Mouse (Mus musculus) cerebellum, adult 18-20 months (tissue): ENCODE measurements around the gene Rala.
A peak's percentile ranks its signal among the peaks of the same experiment; 100 is the strongest.
"Not testable (repeated sequence)": the region's sequence is repeated elsewhere in the genome, so short reads cannot be mapped to it uniquely, and the experiment has no call there.

ENCODE experiments used
- DNase-seq, 2 experiments: peaks; one replicate each; pipeline ENCODE4 v3.0.0; 2021

Rala gene

DNA sequence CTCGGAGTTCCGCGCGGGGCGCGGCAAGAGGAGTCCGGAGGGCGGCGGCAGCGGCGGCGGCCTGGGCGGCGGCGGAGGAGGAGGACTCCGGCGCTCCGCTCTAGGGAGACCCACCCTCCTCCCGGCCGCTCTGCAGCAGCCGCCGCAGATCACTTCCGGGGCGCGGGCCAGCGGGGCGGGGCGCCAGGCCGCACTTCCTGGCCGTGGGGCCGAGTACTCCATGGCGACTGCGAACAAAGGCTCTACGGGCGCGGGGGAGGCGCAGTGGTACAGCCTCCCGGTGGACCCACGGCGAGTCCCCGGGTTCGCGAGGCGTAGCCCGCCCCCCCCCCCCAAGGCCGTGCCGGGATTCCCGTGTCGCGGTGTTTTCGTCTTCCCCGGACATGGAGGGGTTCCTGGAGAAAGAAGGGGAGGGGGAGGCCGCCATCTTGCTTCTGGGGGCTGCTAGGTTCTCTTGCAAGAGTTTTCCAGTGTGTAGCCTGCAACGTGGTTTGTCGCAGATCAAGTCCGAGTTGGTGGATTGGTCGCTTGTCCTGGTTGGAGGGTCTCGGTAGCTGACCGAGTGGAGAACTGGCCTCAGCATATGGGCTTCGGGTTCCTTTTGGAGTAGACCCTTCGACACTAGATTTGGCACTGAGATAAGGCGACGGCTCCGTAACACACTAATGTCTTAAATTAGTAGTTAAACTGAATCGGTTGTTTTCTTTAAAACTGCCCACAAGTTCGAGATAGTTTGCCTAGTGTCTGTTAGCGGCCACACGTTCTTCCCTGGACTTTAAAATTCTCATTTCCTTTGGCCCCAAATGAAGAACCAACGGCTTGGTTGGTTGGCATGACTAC lies at the start of gene Rala:
Gene Rala (minus strand): TSS at position 162 of the 840 bp plus-strand sequence.
- peak; percentile 94 to 97 for DNase-seq

DNA sequence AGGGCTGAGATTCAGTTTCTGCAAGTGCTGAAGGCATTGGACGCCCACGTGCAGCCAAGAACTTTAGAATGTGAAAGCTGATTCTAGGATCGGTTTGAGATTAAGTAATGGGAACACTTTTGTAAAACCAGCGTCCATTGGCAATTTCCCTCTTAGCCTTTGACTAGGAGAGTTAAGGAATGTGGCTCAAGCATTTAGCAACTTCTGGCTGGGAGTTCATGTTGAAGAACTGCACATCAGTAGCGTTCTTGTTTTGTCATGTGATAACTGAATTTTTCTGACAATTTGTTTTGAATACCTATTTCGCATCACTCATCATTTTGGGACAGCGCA lies 49.4 kb upstream of the Rala start:
- DNase-seq = no peak

DNA sequence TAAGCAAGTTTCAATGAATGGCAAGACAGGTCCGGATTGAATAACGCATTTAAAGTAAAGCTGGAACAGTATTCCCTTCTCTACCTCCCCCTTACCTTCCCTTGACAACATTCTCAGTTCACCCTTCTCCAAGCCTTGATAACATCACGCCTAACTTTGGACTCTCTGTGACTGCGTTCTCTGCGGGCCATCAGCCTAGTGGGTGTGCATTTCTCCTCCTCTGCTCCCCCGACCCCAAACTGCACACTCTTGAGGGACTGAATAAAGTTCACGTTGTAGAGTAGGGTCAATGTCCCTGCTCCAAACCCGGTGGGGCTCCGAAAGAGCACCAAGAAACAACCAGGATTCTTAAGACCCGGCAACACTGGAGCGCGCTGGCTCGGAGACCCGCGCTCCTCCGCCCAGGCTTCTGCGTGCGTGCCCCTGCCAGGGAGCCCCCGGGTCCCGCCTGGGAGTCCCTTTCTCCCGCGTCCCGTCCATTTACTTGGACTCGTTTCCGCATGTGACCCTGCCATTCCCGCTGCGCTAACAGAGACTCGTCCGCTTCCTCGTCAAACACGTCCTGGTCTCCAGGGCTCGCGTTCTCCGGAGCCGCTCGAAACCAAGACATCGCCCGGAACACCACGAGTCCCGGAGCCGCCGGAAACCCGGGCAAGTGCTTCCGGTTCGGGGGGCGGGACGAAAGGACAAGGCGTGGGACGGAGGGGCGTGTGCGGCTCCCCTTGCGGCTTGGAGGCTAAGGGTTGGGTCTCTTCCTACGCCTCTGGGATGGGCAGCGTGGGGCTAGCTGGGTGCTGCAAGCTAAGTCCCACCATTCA lies 48.9 kb upstream of the Rala start, which contains the start of gene Yae1d1:
Gene Yae1d1 (minus strand): TSS at position 653 of the 818 bp plus-strand sequence.
- DNase-seq = peak; percentile 91 to 93

DNA sequence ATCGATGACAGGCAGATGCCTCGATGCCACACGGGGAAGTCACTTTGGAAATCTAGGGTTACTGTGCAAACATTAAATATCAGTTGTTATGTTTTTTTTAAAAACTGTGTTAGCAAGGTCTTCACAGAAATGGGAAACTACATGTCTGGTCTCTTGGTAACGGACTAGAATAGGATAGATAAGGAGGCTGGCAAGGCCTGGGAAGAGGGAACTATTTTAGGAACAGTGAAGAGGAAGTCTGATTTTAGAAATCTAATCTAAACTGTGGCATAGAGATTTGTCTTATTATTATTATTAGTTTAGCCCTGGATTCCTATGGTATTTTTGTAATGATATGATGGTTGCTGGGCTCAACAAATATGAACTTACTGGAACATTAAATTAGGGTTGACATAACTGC lies 48.0 kb upstream of the Rala start:
- DNase-seq = no peak

DNA sequence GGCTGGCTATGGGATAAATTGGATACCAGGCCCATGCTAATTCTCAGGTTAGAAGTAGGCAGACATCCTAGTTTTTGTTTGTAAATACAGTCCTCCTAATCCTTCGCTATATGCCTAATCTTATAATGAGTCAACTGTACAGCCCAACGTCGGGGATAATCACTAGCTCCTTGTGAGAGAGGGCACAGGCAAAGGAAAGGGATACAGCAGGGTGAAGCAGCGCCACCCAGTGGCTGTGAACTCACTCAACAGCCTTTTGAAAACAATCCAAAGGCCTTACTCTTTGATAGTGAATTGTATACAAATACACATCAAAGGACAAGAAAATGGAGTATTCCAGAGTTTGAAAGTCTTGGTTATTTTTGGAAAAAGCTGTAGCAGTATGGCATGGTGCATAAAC lies 39.2 kb upstream of the Rala start:
- peak; percentile 21 to 40 for DNase-seq

DNA sequence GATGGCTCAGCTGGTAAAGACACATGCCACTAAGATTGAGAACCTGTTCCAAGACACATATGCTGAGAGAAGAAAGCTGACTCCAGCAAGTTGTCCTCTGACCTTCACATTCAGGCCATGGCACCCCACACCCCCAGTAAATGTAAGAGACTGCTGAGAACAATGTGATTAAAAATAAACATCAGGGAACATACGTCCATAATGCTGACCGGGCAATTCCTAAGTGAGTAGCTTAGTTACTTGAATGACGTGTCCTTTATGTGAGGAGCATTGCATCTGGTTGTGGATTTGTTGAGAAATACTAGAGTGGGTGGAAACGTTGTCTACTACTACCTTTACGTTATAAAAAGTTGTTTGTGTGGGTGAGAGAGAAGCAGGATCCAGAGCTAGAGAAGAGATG lies 38.6 kb upstream of the Rala start:
- DNase-seq = no peak

DNA sequence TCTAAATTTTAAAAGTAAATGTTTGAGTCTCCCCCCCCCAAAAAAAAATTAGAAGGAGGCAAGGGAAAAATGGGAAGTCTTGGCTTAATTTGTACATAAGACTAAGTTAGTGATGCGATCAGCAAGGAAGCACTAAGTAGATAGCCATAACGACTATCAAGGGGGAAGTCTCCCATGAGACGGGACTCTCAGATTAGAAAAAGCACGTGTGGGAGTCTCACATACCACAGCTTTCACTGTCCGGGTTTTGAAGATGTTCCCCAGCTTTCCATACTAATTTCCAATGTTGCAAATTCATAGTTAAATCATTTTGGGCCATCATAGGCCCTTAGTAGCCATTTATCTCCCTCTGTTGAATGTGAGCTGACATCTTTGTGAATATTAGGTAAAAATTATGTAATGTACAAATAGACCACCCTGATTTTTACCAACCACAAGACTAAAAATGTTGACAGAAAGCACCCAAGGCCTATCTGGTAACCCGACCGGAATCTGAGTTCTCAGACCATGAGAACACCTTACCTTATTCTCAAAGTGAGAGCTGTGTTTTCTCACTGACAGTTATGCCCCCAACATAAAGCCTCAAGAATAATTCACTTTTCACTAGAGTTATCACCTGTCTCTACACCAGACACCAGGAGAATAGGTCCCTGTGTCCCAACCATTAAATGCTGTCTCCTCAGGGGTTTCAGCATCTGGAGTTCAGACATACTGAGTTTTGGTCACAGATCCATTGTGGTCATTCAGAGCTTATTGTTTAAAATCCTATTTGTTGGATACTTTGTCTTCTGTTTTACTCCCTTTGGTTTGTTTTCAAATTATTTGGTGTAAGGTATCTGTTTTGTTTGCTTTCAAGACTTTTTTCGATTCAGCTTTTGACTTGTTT lies 33.1 kb upstream of the Rala start:
- no peak for DNase-seq

DNA sequence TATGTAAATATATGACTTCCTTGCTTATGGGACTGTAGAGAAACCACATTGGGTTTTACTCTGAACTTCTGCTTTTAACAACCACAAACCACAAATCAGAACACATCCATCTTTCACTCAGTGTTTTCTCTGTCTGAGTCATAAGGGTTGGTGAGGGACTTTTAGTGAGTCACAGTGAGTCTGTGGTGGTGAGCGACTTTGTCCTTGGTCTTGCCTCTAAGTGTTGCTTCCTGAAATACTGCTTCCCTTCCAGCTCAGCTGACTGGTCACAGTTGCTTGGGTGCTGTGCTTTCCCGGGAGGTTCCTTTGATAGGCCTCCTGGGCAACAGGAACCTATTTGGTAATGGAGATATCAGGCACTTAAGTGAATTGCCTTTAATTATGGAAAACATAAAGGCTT lies 31.9 kb upstream of the Rala start:
- DNase-seq = no peak

DNA sequence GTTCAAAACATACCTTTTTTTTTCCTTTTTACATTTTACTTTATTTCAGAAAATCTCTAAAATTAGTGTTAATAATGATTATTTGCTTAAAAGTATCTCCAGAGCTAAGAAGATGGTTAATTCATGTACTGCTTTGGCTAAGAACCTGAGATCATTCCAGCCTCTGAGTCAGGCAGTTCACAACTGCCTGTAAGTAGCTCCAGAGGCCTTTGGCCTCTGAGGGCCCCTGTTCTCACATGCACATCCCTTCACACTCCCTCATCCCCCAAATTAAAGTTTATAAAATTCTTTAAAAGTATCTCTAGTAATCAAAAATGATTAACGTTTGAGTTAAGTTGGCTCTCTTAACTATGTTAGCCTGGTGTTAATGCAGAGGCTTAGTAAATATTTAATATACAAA lies 31.4 kb upstream of the Rala start:
- no peak for DNase-seq

DNA sequence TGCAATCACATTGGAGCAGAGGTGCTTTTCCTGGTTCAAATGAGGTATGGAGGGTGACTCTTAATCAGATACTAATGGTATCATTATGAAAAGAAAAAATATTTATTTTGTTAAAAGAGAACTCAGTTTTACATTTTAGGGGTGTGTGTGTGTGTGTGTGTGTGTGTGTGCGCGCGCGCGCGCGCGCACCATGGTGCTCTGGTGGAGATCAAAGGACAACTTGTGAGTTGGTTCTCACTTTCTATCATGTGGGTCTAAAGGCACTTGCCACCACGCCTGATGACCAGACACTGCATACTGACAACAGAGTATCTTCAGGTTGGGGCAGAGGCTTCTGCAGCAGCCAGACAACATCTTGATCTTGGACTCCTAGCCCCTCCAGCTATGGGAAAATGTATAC lies 30.7 kb upstream of the Rala start:
- DNase-seq = no peak

DNA sequence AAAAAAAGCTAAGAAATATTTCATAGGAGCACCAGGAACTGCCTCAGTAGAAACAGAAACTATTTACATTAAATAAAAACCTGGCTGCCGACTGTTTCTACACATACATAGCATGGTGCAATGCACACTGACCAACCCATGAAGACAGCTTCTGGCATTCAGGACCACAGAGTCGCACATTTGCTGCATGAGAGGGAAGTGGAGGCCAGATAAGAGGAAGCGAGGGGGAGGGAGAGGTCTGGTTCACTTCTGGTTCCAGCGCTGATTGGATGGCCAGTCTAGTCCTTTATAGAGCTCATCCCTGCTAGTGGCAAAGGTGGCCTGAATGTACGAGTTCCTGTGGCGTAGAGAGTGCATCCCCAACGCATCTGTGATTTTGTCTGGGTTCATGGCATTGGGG lies 16.6 kb upstream of the Rala start:
- DNase-seq = no peak

DNA sequence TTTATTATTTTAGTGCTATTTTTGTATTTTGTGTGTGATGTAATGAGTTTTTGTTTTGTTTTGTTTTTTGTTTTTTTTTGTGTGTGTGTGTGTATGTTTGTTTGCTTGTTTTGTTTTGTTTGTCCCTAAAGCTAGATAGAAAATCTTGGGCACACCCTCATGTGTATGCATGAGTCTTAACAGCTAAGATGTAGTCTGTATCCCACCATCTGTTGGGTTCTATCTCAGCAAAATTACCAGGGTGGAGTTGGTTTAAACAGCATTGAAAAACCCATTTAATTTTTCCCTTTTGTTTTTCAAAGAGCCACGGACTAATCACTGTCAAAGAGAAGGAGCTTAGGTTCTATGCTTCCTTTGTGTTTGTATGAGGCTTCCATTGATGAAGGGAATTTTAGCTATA lies 10.2 kb upstream of the Rala start:
- no peak for DNase-seq

DNA sequence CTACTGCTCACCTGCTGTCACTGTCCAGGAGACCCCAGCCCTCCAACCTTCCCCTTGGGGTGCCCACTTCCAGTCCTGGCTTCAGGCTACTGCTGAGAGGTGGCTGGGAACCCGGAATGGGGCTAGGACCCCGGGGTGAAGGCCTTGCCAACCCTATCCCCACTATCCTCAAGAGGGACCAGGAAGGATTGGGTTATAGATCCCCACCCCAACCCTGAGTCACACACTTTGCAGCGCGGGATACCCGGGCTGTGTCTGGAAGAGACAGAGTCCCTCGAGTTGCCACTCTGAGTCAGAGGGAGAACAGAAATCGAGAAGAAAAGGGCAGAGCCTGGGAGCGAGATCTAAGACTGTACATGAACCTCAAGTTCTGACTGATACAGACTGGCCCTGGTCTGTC lies 6.5 kb upstream of the Rala start:
- not testable (repeated sequence) for DNase-seq

DNA sequence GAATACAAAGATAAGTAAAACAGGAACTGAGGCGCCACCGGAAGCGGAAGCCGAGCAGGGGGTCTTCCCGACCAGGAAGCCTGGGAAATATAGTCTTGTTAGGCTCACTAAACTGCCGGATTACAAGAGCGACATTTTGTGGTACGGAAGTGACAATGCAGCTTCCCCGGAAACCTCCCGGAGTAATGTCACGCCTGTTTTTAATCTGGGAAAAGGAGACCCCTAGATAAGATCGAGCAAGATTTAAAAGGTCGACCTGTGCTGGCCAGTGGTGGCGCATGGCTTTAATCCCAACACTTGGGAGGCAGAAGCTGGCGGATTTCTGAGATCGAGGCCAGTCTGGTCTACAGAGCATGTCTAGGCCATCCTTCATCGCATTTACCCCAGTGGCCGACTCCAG lies 5.5 kb upstream of the Rala start:
- no peak for DNase-seq

DNA sequence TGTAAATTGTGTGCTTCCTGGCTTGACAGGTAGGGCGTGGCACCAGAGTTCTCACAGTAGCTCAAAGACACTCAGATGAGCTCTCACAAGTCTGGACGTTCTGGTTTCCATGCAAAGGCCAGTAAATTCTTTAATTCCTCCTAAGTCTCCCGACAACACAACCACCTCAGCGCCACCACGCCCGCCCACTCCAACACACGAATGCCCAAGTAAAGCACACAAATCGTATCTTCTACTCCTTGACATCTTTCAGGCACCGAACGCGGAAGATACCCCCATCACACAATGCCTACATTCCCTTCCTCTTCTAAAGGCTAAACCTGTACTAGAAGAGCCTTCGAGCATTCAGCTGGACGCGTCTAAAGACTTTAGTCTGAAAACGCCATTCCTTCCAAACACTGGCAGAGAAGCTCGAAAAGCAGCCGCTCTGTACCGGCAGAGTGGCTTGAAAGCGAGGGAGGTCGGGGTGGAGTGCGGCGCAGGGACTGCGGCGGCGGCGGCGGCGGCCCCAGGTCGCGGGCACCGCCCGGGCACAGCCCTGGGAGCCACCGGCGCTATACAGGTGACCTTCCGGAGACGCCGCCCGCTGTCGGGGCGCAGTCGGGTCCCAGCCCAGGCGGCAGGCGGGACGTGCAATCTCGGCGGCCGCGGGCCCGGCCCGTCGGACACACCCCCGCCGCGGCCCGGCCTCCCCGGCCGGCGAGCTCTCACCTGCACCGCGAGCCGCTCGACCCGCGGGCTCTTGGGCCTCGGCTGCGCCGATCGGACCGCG lies 547 bp downstream of the Rala start:
- DNase-seq = peak in 1 of 2 experiments; percentile 7

DNA sequence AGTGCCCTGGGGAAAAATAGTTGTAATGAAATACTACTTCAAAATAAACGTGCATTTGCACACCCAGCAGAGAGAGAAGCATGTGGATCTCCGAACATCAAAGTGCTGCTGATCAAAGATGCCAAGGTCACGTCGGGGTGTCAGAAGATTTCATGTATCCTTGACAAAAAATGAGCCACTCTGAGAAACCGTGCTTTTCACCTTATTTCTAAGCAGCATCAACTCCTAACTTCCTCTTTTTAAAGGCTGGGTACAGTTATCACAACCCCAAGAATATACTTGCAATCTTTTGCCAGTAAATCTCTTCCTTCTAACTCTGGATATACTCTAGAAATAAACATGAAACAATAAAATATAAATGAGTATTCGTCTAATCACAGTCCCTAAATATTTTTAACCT lies 1.7 kb downstream of the Rala start:
- no peak for DNase-seq

DNA sequence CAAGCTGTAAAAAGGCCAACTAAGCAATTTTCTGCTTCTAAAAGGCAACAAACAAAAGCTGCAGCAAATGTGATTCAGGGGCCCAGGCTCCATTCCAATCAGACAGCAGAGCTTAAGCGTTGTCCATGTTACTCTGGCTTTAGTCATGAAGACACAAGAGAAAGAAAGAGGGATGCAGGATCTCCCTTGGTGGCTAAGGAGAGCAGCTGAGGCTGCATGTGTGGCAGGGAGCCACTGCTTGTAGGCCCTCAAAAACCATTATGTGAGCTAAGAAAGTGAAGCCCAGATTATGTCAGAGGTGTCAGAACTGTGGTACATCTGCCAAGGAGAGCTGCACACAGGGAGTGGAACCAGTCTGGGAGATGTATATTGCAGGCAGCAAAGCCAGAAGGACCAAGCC lies 36.7 kb downstream of the Rala start:
- no peak for DNase-seq

DNA sequence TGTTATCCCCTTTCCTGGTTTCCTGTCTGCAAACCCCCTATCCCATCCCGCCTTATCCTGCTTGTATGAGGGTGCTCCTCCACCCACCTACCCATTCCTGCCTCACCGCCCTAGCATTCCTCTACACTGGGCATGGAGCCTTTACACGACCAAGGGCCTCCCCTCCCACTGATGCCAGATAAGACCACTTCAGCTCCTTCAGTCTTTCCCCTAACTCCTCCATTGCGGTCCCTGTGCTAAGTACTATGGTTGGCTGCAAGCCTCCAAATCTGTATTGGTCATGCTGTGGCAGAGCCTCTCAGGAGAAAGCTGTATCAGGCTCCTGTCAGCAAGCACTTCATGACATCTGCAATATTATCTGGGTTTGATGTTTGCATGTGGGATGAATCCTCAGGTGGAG lies 42.6 kb downstream of the Rala start:
- no peak for DNase-seq

DNA sequence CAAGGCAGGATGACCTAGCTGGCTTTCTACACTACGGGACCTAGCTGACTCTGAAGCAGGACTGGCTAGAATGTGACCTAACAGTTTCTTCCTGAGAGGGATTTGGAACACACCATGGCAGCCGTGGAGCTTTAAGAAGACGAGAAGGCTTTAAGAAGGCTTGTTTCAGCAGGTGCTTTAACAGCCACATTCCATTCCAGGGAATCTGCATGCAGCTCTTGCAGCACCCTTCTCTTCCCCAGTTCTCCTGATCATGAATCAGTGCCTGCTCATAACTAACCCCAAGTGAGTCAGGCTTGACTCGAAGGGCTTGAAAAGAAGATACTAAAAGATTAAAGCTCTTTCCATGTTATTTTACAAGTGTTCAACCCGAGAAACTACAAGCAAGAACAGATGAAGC lies 43.4 kb downstream of the Rala start:
- no peak for DNase-seq

DNA sequence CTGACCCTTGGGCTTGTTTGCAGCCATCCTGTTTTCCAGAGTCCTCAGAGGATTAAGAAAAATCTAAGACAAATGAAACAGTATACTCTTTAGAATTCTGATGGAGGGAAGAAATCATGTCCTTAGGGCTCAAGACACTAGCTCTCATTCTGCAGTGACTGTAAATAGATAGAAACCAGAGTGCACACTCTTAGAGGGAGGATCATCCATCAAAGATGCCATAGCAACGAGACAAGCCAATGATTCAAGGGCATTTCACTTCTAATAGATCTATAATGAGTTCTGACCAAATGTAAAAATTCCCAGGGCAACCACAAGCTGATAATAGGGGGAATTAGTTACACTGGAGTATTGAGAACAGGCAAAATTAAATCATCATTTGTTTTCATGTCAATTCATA lies 47.0 kb downstream of the Rala start:
- no peak for DNase-seq

DNA sequence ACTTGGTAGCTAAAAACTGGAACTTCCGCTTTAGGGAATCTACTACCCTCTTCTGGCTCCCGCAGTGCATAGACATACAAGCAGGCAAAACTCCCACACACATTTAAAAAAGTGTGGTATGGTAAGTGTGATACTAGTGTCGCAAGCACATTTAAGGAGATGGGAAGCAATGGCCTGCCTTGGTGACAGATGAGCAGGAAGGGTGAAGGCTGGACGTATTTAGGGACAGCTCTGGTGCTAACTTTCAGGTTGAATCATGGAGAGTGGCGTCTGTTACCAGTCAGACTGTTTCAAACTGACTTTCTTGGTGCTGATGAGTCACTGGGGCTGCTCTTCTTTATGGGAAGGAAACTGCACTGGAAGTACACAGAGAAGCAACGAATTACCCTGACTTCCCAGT lies 52.5 kb downstream of the Rala start:
- no peak for DNase-seq

DNA sequence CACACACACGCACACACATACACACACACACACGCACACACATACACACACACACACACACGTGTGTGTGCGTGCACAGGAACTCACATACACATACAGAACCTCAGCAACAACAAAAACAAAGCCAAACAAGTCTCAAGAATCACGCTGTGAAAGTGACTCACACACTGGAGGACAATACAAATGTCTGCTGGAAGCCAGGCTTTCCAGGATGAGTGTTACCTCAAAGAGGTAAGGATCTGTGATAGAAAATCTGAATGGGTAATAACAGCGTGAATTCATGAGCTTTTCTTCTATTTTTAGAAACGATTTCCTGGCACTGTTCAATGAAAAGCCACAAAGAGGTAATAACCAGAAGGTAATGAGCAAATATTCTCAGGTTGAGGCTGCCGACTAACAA lies 59.8 kb downstream of the Rala start:
- peak in 1 of 2 experiments; percentile 18 for DNase-seq

DNA sequence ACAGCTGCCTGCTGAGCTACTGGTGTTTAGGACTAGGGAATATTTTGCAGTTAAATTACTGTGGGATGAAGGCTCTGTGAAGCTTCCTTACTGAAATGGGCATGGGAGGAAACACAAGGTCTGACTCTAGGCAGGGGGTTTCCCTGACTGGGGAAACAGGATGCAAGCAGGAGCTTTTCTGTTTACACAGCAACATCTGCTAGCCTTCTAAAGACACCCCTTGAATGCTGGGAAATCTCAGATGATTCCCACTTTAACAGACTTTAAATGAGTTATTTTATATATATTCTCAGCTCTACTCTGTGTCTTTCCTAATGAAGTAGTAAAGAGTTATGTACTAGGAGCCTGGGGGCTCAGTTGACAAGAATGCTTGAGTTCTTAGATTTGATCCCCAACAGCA lies 65.0 kb downstream of the Rala start:
- no peak for DNase-seq
